Mouse (Mus musculus) neural tube, embryonic 12.5 days (tissue): ENCODE measurements around the gene Sez6. TPM values are rescaled to one million over a fixed set of nuclear protein-coding genes. Genes with fewer than 3 reads are reported as not detected.
A peak's percentile ranks its signal among the peaks of the same experiment; 100 is the strongest.

Experiments
- ATAC-seq: fragments of 200-750 bp; cut with Nextera tagmentation; 2 replicates; pipeline ENCODE4 v1.8.0; 2017; ENCODE audit warnings: low read depth, mild to moderate bottlenecking, moderate TSS enrichment, moderate library complexity; ENCODE audit not compliant: low FRiP score
- H3K27ac ChIP-seq: fragments of 300-500 bp; sonication (generic); 2 replicates; pipeline ENCODE4 v1.5.1; 2016
- H3K27me3 ChIP-seq: fragments of 300-500 bp; sonication (generic); replicated peaks from 2 replicates; pipeline ENCODE4 v1.6.1; 2016; ENCODE audit warnings: mild to moderate bottlenecking
- H3K36me3 ChIP-seq: fragments of 300-500 bp; sonication (generic); 2 replicates; pipeline ENCODE4 v1.6.1; 2016; ENCODE audit warnings: mild to moderate bottlenecking
- H3K4me1 ChIP-seq: fragments of 300-500 bp; sonication (generic); 2 replicates; pipeline ENCODE4 v1.6.1; 2016
- H3K4me2 ChIP-seq: fragments of 300-500 bp; sonication (generic); replicated peaks from 2 replicates; pipeline ENCODE4 v1.6.1; 2016; ENCODE audit warnings: mild to moderate bottlenecking
- H3K4me3 ChIP-seq: fragments of 300-500 bp; sonication (generic); 2 replicates; pipeline ENCODE4 v1.5.1; 2016
- H3K9ac ChIP-seq: fragments of 300-500 bp; sonication (generic); 2 replicates; pipeline ENCODE4 v1.6.1; 2016; ENCODE audit warnings: mild to moderate bottlenecking
- H3K9me3 ChIP-seq: fragments of 300-500 bp; sonication (generic); 2 replicates; pipeline ENCODE4 v1.6.1; 2016; ENCODE audit warnings: mild to moderate bottlenecking
- WGBS: fragments of 180-500 bp; shearing (Covaris S2); methylation state at CpG from one replicate; pipeline ENCODE4 v1.1.7; 2016; 5-methylcytosine and 5-hydroxymethylcytosine counted together
- polyA plus RNA-seq: library from polyadenylated mRNA; unstranded; fragments of >200 nt; fragmentation: Nextera tagmentation; extraction: Ambion mirVana; gene quantifications from 2 replicates; pipeline ENCODE4 v1.2.1, GENCODE M21; 2016

The Sez6 gene
- polyA plus RNA-seq, result 48.5 and 51.4 TPM in 2 replicates

GRCm38 (mm10) chr11:77930751-77931540 lies at the start of gene Sez6:
Gene Sez6, plus strand, starts transcription at chr11:77930800.
- Histone ChIP-seq H3K9ac (peak within 1 kb of the TSS; percentile 81), H3K36me3 (no peaks in the 10 kb centered on the region), H3K27ac (peak within 1 kb of the TSS; percentile 83), H3K9me3 (no peaks in the 10 kb centered on the region), H3K27me3 (peaks cover 77% of the 10 kb centered on the region), H3K4me3 (peak within 1 kb of the TSS; percentile 68), H3K4me2 (peak within 1 kb of the TSS; percentile 96), H3K4me1 (peaks cover 53% of the 10 kb centered on the region)
- peak; percentile 74 for ATAC-seq
- under 1% methylated on average over 92 of the region's 94 CpGs for WGBS

- Histone ChIP-seq H3K9ac (no peak overlapping the region), H3K27ac (no peak overlapping the region), H3K9me3 (no peaks in the 10 kb centered on the region), H3K4me2 (peak overlapping the region; percentile 8; the same call in 1 of the 2 replicates), H3K4me3 (no peak overlapping the region), H3K36me3 (no peaks in the 10 kb centered on the region), H3K27me3 (peaks cover 67% of the 10 kb centered on the region), H3K4me1 (peaks cover 42% of the 10 kb centered on the region)
- 24% methylated on average over 10 of the region's 10 CpGs for WGBS
- no peak for ATAC-seq
Measured at GRCm38 (mm10) chr11:77884524-77885245, 45.9 kb upstream of the Sez6 start.

GRCm38 (mm10) chr11:77885246-77885575 lies 45.4 kb upstream of the Sez6 start:
- Histone ChIP-seq H3K27ac (no peak overlapping the region), H3K9me3 (no peaks in the 10 kb centered on the region), H3K4me3 (no peak overlapping the region), H3K27me3 (peaks cover 65% of the 10 kb centered on the region), H3K36me3 (no peaks in the 10 kb centered on the region), H3K4me1 (peaks cover 43% of the 10 kb centered on the region), H3K4me2 (0 out of 2 replicates have a peak overlapping the region, but pooled peaks have one; percentile 12), H3K9ac (no peak overlapping the region)
- 8% methylated on average over 8 of the region's 8 CpGs for WGBS
- ATAC-seq, result peak; percentile 87

- Histone ChIP-seq H3K9ac (no peak overlapping the region), H3K27me3 (peaks cover 50% of the 10 kb centered on the region), H3K4me2 (peak overlapping the region; percentile 34), H3K27ac (peak overlapping the region; percentile 57; the same call in 1 of the 2 replicates), H3K4me3 (no peak overlapping the region), H3K9me3 (no peaks in the 10 kb centered on the region), H3K36me3 (no peaks in the 10 kb centered on the region), H3K4me1 (peaks cover 60% of the 10 kb centered on the region)
- 0 out of 2 replicates have a peak, but pooled peaks have one; percentile 59 for ATAC-seq
- WGBS, result 30% methylated on average over 17 of the region's 17 CpGs
Measured at GRCm38 (mm10) chr11:77887373-77887960, 43.1 kb upstream of the Sez6 start.

- H3K4me2 ChIP-seq, result no peak overlapping the region
- H3K36me3 ChIP-seq, result no peaks in the 10 kb centered on the region
- H3K9me3 ChIP-seq, result no peaks in the 10 kb centered on the region
- H3K27ac ChIP-seq, result no peak overlapping the region
- H3K9ac ChIP-seq, result no peak overlapping the region
- no peak for ATAC-seq
- H3K4me1 ChIP-seq, result peaks cover 72% of the 10 kb centered on the region
- 84% methylated on average over 5 of the region's 5 CpGs for WGBS
- peaks cover 38% of the 10 kb centered on the region for H3K27me3 ChIP-seq
- H3K4me3 ChIP-seq, result no peak overlapping the region
Measured at GRCm38 (mm10) chr11:77888846-77889245, 41.8 kb upstream of the Sez6 start.

- Histone ChIP-seq H3K4me2 (no peak overlapping the region), H3K9me3 (no peaks in the 10 kb centered on the region), H3K27me3 (peaks cover 32% of the 10 kb centered on the region), H3K27ac (no peak overlapping the region), H3K4me1 (peaks cover 72% of the 10 kb centered on the region), H3K4me3 (no peak overlapping the region), H3K36me3 (no peaks in the 10 kb centered on the region), H3K9ac (no peak overlapping the region)
- WGBS, result 35% methylated on average over 1 of the region's 2 CpGs
- no peak for ATAC-seq
Measured at GRCm38 (mm10) chr11:77889484-77889883, 41.1 kb upstream of the Sez6 start.

GRCm38 (mm10) chr11:77890648-77891258 lies 39.8 kb upstream of the Sez6 start:
- WGBS, result 37% methylated on average over 2 of the region's 2 CpGs
- H3K9me3 ChIP-seq, result no peaks in the 10 kb centered on the region
- H3K4me3 ChIP-seq, result no peak overlapping the region
- H3K4me2 ChIP-seq, result no peak overlapping the region
- no peak overlapping the region for H3K27ac ChIP-seq
- ATAC-seq, result no peak
- H3K27me3 ChIP-seq, result peaks cover 32% of the 10 kb centered on the region
- no peaks in the 10 kb centered on the region for H3K36me3 ChIP-seq
- no peak overlapping the region for H3K9ac ChIP-seq
- H3K4me1 ChIP-seq, result peaks cover 69% of the 10 kb centered on the region

GRCm38 (mm10) chr11:77892883-77893282 lies 37.7 kb upstream of the Sez6 start:
- H3K9ac ChIP-seq, result no peak overlapping the region
- no peaks in the 10 kb centered on the region for H3K36me3 ChIP-seq
- H3K4me2 ChIP-seq, result peak overlapping the region; percentile 42
- H3K9me3 ChIP-seq, result no peaks in the 10 kb centered on the region
- peaks cover 31% of the 10 kb centered on the region for H3K27me3 ChIP-seq
- ATAC-seq, result no peak
- WGBS, result 5% methylated on average over 5 of the region's 5 CpGs
- no peak overlapping the region for H3K4me3 ChIP-seq
- peak overlapping the region; percentile 75; the same call in 1 of the 2 replicates for H3K27ac ChIP-seq
- H3K4me1 ChIP-seq, result peaks cover 68% of the 10 kb centered on the region

- H3K4me2 ChIP-seq, result peak overlapping the region; percentile 42
- 0 out of 2 replicates have a peak, but pooled peaks have one; percentile 2 for ATAC-seq
- peaks cover 69% of the 10 kb centered on the region for H3K4me1 ChIP-seq
- H3K27ac ChIP-seq, result peak overlapping the region; percentile 75
- no peak overlapping the region for H3K4me3 ChIP-seq
- peaks cover 31% of the 10 kb centered on the region for H3K27me3 ChIP-seq
- 23% methylated on average over 6 of the region's 6 CpGs for WGBS
- peak overlapping the region; percentile 30 for H3K9ac ChIP-seq
- no peaks in the 10 kb centered on the region for H3K36me3 ChIP-seq
- no peaks in the 10 kb centered on the region for H3K9me3 ChIP-seq
Measured at GRCm38 (mm10) chr11:77893283-77893682, 37.3 kb upstream of the Sez6 start.

- H3K9me3 ChIP-seq, result no peaks in the 10 kb centered on the region
- peak within 1 kb of the TSS; percentile 42 for H3K4me2 ChIP-seq
- peak within 1 kb of the TSS; percentile 30 for H3K9ac ChIP-seq
- 9% methylated on average over 11 of the region's 11 CpGs for WGBS
- ATAC-seq, result peak; percentile 89
- H3K36me3 ChIP-seq, result no peaks in the 10 kb centered on the region
- no peak within 1 kb of the TSS for H3K4me3 ChIP-seq
- H3K27me3 ChIP-seq, result peaks cover 33% of the 10 kb centered on the region
- H3K4me1 ChIP-seq, result peaks cover 69% of the 10 kb centered on the region
- peak within 1 kb of the TSS; percentile 75 for H3K27ac ChIP-seq
Measured at GRCm38 (mm10) chr11:77893787-77894718, 36.5 kb upstream of the Sez6 start, which contains the start of gene Pipox. Gene Pipox, minus strand, starts transcription at chr11:77894096.

GRCm38 (mm10) chr11:77894967-77895366 lies 35.6 kb upstream of the Sez6 start:
- Histone ChIP-seq H3K9me3 (no peaks in the 10 kb centered on the region), H3K9ac (no peak overlapping the region), H3K36me3 (no peaks in the 10 kb centered on the region), H3K27me3 (peaks cover 35% of the 10 kb centered on the region), H3K27ac (no peak overlapping the region), H3K4me3 (no peak overlapping the region), H3K4me2 (no peak overlapping the region), H3K4me1 (peaks cover 69% of the 10 kb centered on the region)
- 73% methylated on average over 2 of the region's 2 CpGs for WGBS
- no peak for ATAC-seq
